Mouse (Mus musculus): Measurements from ENCODE around the gene Rps18. TPM values are rescaled to one million over a fixed set of nuclear protein-coding genes. Genes with fewer than 3 reads are reported as not detected.
A peak's percentile ranks its signal among the peaks of the same experiment; 100 is the strongest.
"Not testable (repeated sequence)": the region's sequence is repeated elsewhere in the genome, so short reads cannot be mapped to it uniquely, and the experiment has no call there.

Gene Rps18
- polyA plus RNA-seq (2015; fragmentation: Nextera tagmentation; extraction: Ambion mirVana): 1,649 and 1,723 TPM in 2 replicates

DNA sequence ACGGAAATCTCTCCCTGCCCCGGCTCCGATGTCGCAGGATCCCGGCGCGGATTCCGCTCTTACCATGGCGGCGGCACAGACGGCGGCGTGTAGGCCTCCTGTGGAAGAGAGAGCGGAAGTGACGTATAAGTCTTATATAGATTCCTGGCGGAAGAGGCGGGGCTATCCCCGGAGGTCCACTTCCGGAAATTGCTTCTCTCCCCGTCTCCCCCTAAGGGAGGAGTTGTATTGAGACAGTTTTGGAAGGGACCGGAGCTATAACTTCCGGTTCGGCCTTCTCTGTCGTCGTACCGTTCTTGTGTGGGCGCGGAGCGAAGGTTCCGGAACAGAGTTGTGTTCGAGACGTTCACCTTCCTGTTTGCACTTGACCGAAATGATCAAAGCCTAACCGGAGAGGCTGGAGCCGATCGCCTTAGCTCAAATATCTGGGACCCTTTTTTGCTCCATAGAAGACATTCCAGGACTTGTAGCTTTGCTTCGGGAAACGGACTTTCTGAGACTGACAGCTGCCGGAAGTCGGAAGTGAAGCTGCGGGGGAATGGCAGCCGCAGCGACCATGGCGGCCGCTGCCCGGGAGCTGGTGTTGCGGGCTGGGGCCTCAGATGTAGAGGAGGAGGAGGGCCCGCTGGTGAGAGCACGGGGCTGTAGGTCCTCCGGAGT, at the start of gene Rps18, which contains the start of gene Vps52:
Gene Rps18 (minus strand): TSS at position 447 of the 660 bp plus-strand sequence.
Gene Vps52 (plus strand): TSS at position 258 of the 660 bp plus-strand sequence.
- H3K27ac ChIP-seq: peak within 1 kb of the TSS; percentile 95
- ATAC-seq (ENCODE audit: low FRiP score, low read depth): peak; percentile 89
- no peaks in the 10 kb centered on the region for H3K27me3 ChIP-seq
- peak within 1 kb of the TSS; percentile 99 for H3K4me2 ChIP-seq (replicated peaks)
- peaks cover 61% of the 10 kb centered on the region for H3K36me3 ChIP-seq
- peaks cover 51% of the 10 kb centered on the region for H3K4me1 ChIP-seq
- H3K9ac ChIP-seq: peak within 1 kb of the TSS; percentile 99
- H3K9me3 ChIP-seq: no peaks in the 10 kb centered on the region
- peak within 1 kb of the TSS; percentile 93 for H3K4me3 ChIP-seq
- under 1% methylated on average over 50 of the region's 50 CpGs for WGBS

DNA sequence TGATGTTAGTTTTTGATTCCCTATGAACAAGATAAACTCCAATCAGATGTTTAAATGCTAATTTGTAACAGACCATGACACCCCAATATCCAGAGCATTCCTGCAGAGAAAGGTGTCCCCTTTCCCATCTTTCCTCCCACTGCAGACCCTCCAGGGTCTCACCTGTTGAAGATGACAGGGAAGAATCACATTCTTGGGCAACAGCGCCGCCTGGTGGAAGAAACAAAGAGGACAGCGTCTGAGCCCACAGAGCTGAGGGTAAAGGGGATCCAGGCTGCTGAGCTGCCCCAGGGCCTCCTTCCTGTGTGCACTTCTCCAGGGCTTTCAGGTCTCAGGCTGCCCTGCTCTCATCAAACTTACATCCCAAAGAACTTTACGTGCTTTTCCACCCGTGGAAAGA, 47.6 kb upstream of the Rps18 start:
- no peak for ATAC-seq (ENCODE audit: low FRiP score, low read depth)
- WGBS: 6% methylated on average over 5 of the region's 5 CpGs
- peaks cover 52% of the 10 kb centered on the region for H3K27me3 ChIP-seq

DNA sequence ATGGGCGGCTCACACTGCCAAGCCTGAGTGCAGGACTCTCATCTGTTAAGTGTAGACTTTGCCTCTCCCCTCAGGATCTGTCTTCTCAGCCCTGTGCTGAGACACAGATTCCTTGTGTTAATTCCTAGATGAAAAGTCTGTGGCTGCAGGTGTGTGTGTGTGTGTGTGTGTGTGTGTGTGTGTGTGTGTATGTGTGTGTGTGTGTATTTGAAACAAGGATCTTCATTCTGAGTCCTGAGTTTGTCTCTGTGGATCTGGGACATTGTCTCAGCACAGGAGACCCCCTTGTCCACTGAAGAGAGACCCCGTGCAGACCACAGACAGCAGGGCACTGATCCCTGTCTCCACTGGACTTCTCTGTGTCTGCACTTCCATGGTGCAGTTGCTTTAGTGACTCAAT, 45.0 kb upstream of the Rps18 start:
- H3K4me2 ChIP-seq (replicated peaks): peak overlapping the region; percentile 88

More for the DNA sequence above, 47.6 kb upstream of the Rps18 start:
- H3K27ac ChIP-seq: no peak overlapping the region
- H3K4me1 ChIP-seq: peaks cover 12% of the 10 kb centered on the region
- H3K4me3 ChIP-seq: no peak overlapping the region
- no peaks in the 10 kb centered on the region for H3K36me3 ChIP-seq
- H3K9me3 ChIP-seq: no peaks in the 10 kb centered on the region
- no peak overlapping the region for H3K4me2 ChIP-seq (replicated peaks)
- no peak overlapping the region for H3K9ac ChIP-seq

DNA sequence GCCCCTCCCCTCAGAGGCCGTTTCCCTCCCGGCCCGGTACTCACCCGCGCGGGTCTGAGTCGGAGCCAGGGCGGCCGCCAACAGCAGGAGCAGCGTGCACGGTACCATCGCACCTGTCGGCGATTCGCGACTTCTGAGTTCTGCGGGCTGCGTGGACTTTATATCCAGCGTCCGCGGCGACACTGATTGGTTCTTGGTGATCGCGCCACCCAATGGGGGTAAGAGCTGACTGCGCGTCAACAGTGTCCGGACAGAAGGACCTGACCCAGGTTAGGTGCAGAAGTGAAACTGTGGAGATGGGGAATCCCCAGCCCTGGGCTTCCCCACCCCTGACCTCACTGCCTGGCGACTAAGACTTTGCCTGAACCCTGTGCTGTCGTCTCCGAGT, 44.3 kb upstream of the Rps18 start, which contains the start of gene H2-K1:
Gene H2-K1 (minus strand): TSS at position 198 of the 388 bp plus-strand sequence.
- WGBS: under 1% methylated on average over 30 of the region's 30 CpGs
- Histone ChIP-seq H3K4me1 (peaks cover 12% of the 10 kb centered on the region), H3K36me3 (no peaks in the 10 kb centered on the region), H3K9me3 (no peaks in the 10 kb centered on the region), H3K4me3 (peak within 1 kb of the TSS; percentile 51), H3K27ac (no peak within 1 kb of the TSS), H3K4me2 (replicated peaks) (peak within 1 kb of the TSS; percentile 88), H3K27me3 (peaks cover 72% of the 10 kb centered on the region), H3K9ac (peak within 1 kb of the TSS; percentile 63)
- peak; percentile 71 for ATAC-seq (ENCODE audit: low FRiP score, low read depth)

More for the DNA sequence above, 45.0 kb upstream of the Rps18 start:
- peaks cover 69% of the 10 kb centered on the region for H3K27me3 ChIP-seq
- H3K9ac ChIP-seq; H3K9me3 ChIP-seq; H3K36me3 ChIP-seq; H3K4me3 ChIP-seq; ATAC-seq (ENCODE audit: low FRiP score, low read depth); H3K27ac ChIP-seq: not testable (repeated sequence)
- H3K4me1 ChIP-seq: peaks cover 12% of the 10 kb centered on the region
- 59% methylated on average over 2 of the region's 2 CpGs for WGBS

DNA sequence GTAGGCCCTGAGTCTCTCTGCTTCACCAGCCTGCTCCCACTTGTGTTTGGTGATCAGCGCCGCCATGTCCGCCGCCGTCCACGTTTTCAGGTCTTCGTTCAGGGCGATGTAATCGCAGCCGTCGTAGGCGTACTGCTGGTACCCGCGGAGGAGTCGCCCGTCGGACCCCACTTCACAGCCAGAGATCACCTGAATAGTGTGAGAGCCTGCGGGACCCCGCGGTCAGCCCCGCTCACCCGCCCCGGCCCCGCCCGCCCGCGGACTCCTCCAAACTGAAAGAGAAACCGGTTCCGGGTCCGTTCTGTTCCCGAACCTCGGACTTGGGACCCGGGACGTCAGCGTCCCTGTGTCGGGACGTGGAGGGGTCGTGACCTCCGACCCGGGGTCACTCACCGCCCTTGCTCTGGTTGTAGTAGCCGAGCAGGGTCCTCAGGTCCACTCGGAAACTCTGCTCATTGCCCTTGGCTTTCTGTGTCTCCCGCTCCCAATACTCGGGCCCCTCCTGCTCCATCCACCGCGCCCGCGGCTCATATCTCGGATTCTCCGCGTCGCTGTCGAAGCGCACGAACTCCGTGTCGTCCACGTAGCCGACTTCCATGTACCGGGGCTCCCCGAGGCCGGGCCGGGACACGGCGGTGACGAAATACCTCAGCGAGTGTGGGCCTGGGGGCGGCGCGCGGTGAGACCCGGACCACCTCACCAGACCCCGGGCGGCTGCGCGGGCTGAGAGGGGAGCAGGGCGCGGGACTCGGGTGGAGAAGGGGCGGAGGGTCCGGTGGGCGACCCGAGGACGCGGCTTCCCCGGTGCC, 43.7 kb upstream of the Rps18 start:
- H3K4me3 ChIP-seq: peak overlapping the region; percentile 51
- H3K27me3 ChIP-seq: peaks cover 72% of the 10 kb centered on the region
- 2% methylated on average over 87 of the region's 87 CpGs for whole genome bisulfite sequencing
- H3K9ac ChIP-seq: peak overlapping the region; percentile 63
- ATAC-seq (ENCODE audit: low FRiP score, low read depth): peak; percentile 32; the same call in 1 of the 2 replicates
- no peak overlapping the region for H3K27ac ChIP-seq
- peaks cover 12% of the 10 kb centered on the region for H3K4me1 ChIP-seq
- H3K9me3 ChIP-seq: no peaks in the 10 kb centered on the region
- no peaks in the 10 kb centered on the region for H3K36me3 ChIP-seq
- H3K4me2 ChIP-seq (replicated peaks): peak overlapping the region; percentile 88

DNA sequence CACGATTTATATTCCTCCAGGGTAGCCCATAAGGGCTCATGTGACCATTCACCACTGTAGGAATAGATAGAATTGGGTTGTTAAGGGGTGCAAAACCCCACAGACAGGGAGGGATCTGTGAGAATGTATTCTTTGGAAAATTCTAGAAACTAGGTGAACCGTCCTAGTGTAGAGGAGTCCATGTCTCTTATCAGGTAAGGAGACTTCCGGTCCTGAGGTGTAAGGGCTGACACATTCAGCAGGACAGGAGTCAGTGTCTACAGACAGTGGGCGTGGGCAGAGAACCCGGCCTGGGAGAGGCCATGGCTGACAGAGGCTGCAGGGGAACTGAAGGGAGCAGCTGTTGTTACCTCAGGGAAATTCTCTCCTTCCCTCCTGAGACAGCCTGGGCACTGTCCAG, 42.9 kb upstream of the Rps18 start:
- WGBS: 57% methylated on average over 5 of the region's 5 CpGs
- not testable (repeated sequence) for H3K27ac ChIP-seq; H3K9me3 ChIP-seq; H3K4me2 ChIP-seq (replicated peaks); H3K9ac ChIP-seq; H3K4me3 ChIP-seq; H3K36me3 ChIP-seq; ATAC-seq (ENCODE audit: low FRiP score, low read depth)
- H3K4me1 ChIP-seq: peaks cover 12% of the 10 kb centered on the region
- H3K27me3 ChIP-seq: peaks cover 72% of the 10 kb centered on the region

DNA sequence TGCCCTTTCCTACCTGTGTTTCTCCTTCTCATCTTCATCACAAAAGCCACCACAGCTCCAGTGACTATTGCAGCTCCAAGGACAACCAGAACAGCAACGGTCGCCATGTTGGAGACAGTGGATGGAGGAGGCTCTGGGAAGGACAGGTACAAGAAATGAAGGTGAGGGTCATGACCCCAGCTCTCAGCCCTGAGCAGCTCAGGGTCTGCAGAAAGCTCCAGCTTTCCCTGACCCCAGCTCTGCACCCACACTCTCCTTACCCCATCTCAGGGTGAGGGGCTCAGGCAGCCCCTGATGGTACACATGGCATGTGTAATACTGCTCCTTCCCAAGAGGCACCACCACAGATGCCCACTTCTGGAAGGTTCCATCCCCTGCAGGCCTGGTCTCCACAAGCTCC, 41.2 kb upstream of the Rps18 start:
- H3K4me2 ChIP-seq (replicated peaks); H3K36me3 ChIP-seq; ATAC-seq (ENCODE audit: low FRiP score, low read depth); H3K4me3 ChIP-seq; H3K9me3 ChIP-seq; H3K9ac ChIP-seq; H3K27ac ChIP-seq: not testable (repeated sequence)
- H3K4me1 ChIP-seq: peaks cover 12% of the 10 kb centered on the region
- peaks cover 61% of the 10 kb centered on the region for H3K27me3 ChIP-seq
- WGBS: 85% methylated on average over 2 of the region's 2 CpGs

DNA sequence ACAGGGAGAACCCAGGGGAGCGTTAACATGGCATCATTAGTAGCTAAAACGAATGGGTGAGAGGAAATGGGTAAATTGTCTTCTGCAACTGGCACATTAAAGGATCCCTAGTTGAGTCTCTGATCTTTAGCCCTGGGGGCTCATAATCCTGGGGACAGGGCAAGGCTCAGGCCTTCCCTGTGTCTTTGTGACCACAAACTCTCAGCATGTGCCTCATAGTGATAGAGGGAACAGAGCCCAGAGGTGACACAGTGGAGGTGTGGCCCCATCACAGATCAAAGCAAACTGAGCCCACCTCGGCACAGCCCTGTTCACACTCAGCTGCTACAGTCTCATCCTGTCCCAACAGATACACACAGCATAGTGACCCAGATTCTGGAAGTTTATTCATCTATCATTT, 39.9 kb upstream of the Rps18 start:
- no peak overlapping the region for H3K4me3 ChIP-seq
- peaks cover 48% of the 10 kb centered on the region for H3K27me3 ChIP-seq
- H3K9ac ChIP-seq: no peak overlapping the region
- WGBS: 21% methylated on average over 3 of the region's 3 CpGs
- H3K9me3 ChIP-seq: no peaks in the 10 kb centered on the region
- H3K27ac ChIP-seq: no peak overlapping the region
- no peak for ATAC-seq (ENCODE audit: low FRiP score, low read depth)
- H3K4me1 ChIP-seq: peaks cover 12% of the 10 kb centered on the region
- no peaks in the 10 kb centered on the region for H3K36me3 ChIP-seq
- no peak overlapping the region for H3K4me2 ChIP-seq (replicated peaks)

DNA sequence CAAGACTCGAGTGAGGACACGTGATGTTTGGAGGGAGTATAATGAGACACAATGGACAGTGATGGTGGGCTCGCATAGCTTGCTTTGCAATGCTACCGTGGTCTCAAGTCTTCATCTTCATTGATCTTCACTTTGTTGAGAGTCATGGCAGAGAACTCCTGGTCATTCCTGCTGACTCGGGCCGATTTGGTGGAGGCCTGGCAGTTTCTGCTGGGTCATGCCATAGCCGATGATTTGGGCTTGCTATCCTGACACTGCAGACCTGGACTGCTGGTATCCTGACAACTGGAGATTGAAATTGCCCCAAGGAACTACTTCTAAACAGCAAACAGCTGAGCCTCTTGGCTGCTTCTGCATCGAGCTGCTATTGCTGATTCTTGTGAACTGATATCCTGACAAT, 39.2 kb upstream of the Rps18 start:
- no peaks in the 10 kb centered on the region for H3K36me3 ChIP-seq
- H3K4me2 ChIP-seq (replicated peaks): no peak overlapping the region
- ATAC-seq (ENCODE audit: low FRiP score, low read depth): no peak
- H3K4me3 ChIP-seq: no peak overlapping the region
- H3K9me3 ChIP-seq: no peaks in the 10 kb centered on the region
- H3K27ac ChIP-seq: no peak overlapping the region
- 85% methylated on average over 8 of the region's 8 CpGs for WGBS
- H3K9ac ChIP-seq: no peak overlapping the region
- peaks cover 7% of the 10 kb centered on the region for H3K4me1 ChIP-seq
- peaks cover 41% of the 10 kb centered on the region for H3K27me3 ChIP-seq

DNA sequence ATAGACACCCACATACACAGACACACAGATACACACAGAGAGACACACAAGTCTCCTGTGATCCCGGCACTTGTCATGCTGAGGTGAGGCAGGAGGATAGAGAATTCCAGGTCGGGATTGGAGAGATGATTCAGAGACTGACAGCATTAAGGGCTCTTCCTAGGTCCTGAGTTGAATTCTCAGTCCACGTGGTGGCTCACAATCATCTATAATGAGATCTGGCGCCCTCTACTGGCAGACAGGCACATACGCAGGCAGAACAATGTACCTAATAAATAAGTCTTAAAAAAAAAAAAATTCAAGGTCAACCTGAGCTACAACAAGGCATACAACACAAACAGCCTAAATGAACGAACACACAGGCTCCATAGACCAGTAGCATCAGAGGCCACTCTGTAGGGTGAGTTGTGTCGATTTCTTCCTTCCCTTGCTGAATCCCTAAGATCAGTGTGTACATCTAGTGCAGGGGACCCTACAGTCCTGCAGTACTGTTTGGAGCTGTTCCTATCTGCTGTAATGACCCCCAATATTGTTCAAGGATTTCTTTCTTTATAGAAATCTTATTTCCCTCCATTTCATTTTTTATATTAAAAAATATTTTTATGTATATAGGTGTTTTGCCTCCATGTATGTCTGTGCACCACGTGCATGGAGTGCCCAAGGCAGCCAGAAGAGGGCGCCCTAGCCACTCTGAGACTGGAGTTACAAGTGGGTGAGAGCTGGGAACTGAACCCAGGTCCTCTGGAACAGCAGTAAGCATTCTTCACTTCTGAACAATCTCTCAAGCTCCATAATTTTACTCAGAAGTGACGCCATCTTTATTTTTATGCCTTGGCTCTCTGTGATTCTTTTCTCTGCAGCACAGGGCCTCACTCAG, 36.2 kb upstream of the Rps18 start:
- Histone ChIP-seq H3K4me2 (replicated peaks) (no peak overlapping the region), H3K4me3 (no peak overlapping the region), H3K27me3 (peaks cover 19% of the 10 kb centered on the region), H3K9ac (no peak overlapping the region), H3K27ac (no peak overlapping the region), H3K36me3 (no peaks in the 10 kb centered on the region), H3K4me1 (no peaks in the 10 kb centered on the region), H3K9me3 (no peaks in the 10 kb centered on the region)
- ATAC-seq (ENCODE audit: low FRiP score, low read depth): no peak
- WGBS: 32% methylated on average over 10 of the region's 10 CpGs

DNA sequence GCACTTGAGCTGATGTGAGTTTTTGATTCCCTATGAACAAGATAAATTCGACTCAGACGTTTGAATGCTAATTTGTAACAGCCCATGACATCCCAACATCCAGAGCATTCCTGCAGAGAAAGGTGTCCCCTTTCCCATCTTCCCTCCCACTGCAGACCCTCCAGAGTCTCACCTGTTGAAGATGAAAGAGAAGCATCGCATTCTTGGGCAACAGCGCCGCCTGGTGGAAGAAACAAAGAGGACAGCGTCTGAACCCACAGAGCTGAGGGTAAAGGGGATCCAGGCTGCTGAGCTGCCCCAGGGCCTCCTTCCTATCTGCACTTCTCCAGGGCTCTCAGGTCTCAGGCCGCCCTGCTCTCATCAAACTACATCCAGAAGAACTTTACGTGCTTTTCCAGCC, 26.3 kb upstream of the Rps18 start:
- WGBS: 9% methylated on average over 8 of the region's 8 CpGs
- H3K9me3 ChIP-seq; ATAC-seq (ENCODE audit: low FRiP score, low read depth); H3K27ac ChIP-seq; H3K9ac ChIP-seq; H3K36me3 ChIP-seq: not testable (repeated sequence)
- Histone ChIP-seq H3K27me3 (peaks cover 41% of the 10 kb centered on the region), H3K4me3 (peak overlapping the region; percentile 54), H3K4me2 (replicated peaks) (peak overlapping the region; percentile 70), H3K4me1 (peaks cover 25% of the 10 kb centered on the region)
